Mouse (Mus musculus) adrenal gland, postnatal 0 days (tissue): Measurements from ENCODE around the gene Dmgdh. TPM values are rescaled to one million over a fixed set of nuclear protein-coding genes. Genes with fewer than 3 reads are reported as not detected.

Experiments
- microRNA-seq: library from miRNA; unstranded; fragments of <30 nt; microRNA quantifications from one replicate; pipeline ENCODE4, GENCODE M21; 2016; ENCODE audit warnings: borderline replicate concordance; ENCODE audit not compliant: insufficient number of aligned reads
- polyA plus RNA-seq: library from polyadenylated mRNA; unstranded; fragments of >200 nt; fragmentation: Nextera tagmentation; extraction: Ambion mirVana; gene quantifications from 2 replicates; pipeline ENCODE4 v1.2.1, GENCODE M21; 2015

The Dmgdh gene
- polyA plus RNA-seq: 1.5 and 1.9 TPM in 2 replicates

DNA sequence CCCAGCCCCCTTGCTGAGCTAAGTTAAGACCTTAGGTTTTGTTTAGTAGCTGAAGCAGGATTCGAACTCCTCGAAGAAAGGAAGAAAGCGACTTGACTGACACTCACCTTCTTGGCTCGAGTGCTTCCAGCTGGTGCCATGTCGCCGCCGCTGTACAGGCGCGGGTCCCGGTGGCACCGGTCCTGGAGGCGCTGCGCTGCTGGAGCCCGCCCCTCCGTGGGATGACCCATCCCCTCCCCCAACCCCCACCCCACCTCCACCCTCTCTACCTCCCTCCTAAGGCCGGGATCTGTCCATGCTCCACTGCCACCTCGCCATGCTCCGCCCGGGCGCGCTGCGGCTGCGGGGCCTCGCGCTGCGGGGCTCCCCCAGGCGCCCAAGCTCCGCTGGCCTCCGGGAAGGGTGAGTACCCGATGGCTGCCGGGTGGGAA, at the start of gene Dmgdh, which contains the start of gene Bhmt2:
Gene Dmgdh, plus strand, starts transcription at position 303 of the 431 bp plus-strand sequence.
Gene Bhmt2, minus strand, starts transcription at position 172 of the 431 bp plus-strand sequence.

GRCm38 (mm10) chr13:93637282-93638245, 36.7 kb upstream of the Dmgdh start, which contains the start of gene Bhmt:
Gene Bhmt, minus strand, starts transcription at chr13:93637961.

DNA sequence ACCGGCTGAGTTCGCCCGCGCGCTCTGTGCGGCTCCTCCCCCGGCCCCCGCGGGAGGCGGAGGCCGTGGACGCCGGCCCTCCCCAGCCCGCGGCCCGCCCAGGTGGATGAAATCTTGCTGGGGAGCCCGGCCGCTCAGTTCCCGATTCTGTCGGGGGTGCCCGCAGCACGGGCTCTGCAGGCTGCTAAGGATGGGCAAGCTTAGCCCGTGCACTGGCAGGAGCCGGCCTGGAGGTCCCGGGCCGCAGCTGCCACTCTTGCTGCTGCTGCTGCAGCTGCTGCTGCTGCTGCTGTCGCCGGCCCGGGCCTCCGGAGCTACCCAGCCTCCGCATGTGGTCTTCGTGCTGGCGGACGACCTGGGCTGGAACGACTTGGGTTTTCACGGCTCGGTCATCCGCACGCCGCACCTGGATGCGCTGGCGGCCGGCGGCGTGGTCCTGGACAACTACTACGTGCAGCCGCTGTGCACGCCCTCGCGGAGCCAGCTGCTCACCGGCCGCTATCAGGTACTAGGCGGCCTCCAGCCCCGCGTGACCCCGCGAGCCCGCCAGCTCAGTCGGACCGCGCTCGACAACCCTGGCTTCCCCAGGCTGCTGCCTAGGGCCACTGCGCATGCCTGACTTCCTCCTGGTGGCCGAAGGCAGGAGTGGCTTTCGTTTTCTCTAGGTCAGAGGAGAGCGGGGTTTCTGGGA, 97.5 kb downstream of the Dmgdh start, which contains the start of gene Arsb:
Gene Arsb, plus strand, starts transcription at position 43 of the 691 bp plus-strand sequence.

Small RNAs within 50 kb of the gene (microRNA-seq; reads per million reads assigned to microRNA genes)
- not detected for gene Mir5624

Other genes with a start within 250 kb of the Dmgdh start
- 6.5 and 12.4 TPM in 2 replicates for gene Jmy, start 174.6 kb upstream of the Dmgdh start, polyA plus RNA-seq
- gene Bhmt, start 36.5 kb upstream of the Dmgdh start, polyA plus RNA-seq: 43.5 and 69.9 TPM in 2 replicates
- gene Bhmt2, start 131 bp upstream of the Dmgdh start, polyA plus RNA-seq: 3.0 and 5.0 TPM in 2 replicates
- gene Arsb, start 97.2 kb downstream of the Dmgdh start, polyA plus RNA-seq: 14.9 and 18.8 TPM in 2 replicates